Mouse (Mus musculus) neural tube, embryonic 10.5 days (tissue): Measurements from ENCODE around the gene Crip3.
A peak's percentile ranks its signal among the peaks of the same experiment; 100 is the strongest.

ENCODE experiments used
- DNase-seq: peaks from one replicate; pipeline ENCODE4 v3.0.0-alpha.2; 2017; ENCODE audit warnings: low spot score; ENCODE audit errors: extremely low spot score

Crip3 gene

GRCm38 (mm10) chr17:46455110-46455691, 26.5 kb downstream of the Crip3 start:
- DNase-seq: peak; percentile 57

- DNase-seq: no peak
Measured at GRCm38 (mm10) chr17:46457791-46458190, 29.1 kb downstream of the Crip3 start.

GRCm38 (mm10) chr17:46458439-46458838, 29.7 kb downstream of the Crip3 start:
- no peak for DNase-seq

GRCm38 (mm10) chr17:46460673-46461072, 31.9 kb downstream of the Crip3 start:
- DNase-seq: no peak

- DNase-seq: peak; percentile 47
Measured at GRCm38 (mm10) chr17:46461347-46461746, 32.6 kb downstream of the Crip3 start.

GRCm38 (mm10) chr17:46462226-46462625, 33.5 kb downstream of the Crip3 start:
- DNase-seq: no peak

GRCm38 (mm10) chr17:46467830-46468229, 39.1 kb downstream of the Crip3 start:
- DNase-seq: no peak

- DNase-seq: no peak
Measured at GRCm38 (mm10) chr17:46476601-46477000, 47.9 kb downstream of the Crip3 start.

- DNase-seq: no peak
Measured at GRCm38 (mm10) chr17:46477286-46477685, 48.6 kb downstream of the Crip3 start.
